Mouse (Mus musculus): ENCODE data around the gene Kcnip4.

DNA sequence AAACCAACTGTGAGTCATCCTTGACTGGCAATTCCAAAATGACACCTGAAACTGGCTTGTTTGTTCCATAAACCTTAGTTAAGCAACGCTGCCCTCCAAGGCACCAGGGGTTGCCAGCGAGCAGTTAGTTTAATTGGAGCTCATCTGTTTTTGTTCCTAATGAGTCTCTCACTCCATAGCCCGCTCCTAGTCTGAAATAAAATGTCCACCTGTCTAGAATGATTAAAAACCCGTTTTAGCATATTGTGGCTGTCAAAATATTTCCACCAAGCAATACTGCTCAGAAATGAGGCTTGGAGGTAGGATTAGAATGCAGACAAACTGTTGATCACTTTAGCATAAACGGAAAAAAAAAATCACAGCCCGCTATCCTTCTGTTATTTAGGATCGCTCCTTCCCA is 901.3 kb downstream of the Kcnip4 start:
- TF ChIP-seq MYC (IDR thresholded peaks at IDR 0.05; ENCODE audit: low read depth, low read length), result no peak
- no peak for TF ChIP-seq GATA1 (IDR thresholded peaks at IDR 0.05; ENCODE audit: low read depth, low read length)
- TF ChIP-seq NELFE (IDR thresholded peaks at IDR 0.05; ENCODE audit: low read depth, low read length), result no peak
- TF ChIP-seq UBTF (IDR thresholded peaks at IDR 0.05; ENCODE audit: borderline replicate concordance, insufficient read depth, low read depth, low read length), result no peak
- TF ChIP-seq POLR2A (IDR thresholded peaks at IDR 0.05; ENCODE audit: control insufficient read depth in 1 of 2, insufficient read depth in 1 of 2, low read depth in 1 of 2, low read length in 2 of 2, poor library complexity in 1 of 2), result no peak
- no peak for TF ChIP-seq ZC3H11A (IDR thresholded peaks at IDR 0.05; ENCODE audit: low read depth, low read length)
- no peak for TF ChIP-seq TCF12 (IDR thresholded peaks at IDR 0.05; ENCODE audit: low read depth, low read length)
- no peak for TF ChIP-seq CTCF (IDR thresholded peaks at IDR 0.05 in 2 of 3, conservative IDR thresholded peaks at IDR 0.05 in 1 of 3; ENCODE audit: control insufficient read depth in 1 of 3, insufficient read depth in 1 of 3, low read depth in 2 of 3, low read length in 3 of 3, poor library complexity in 1 of 3, severe bottlenecking in 1 of 3)
- no peak for TF ChIP-seq MAX (IDR thresholded peaks at IDR 0.05; ENCODE audit: low read length)
- no peak for TF ChIP-seq SIN3A (IDR thresholded peaks at IDR 0.05; ENCODE audit: low read length)
- no peak for TF ChIP-seq SMC3 (IDR thresholded peaks at IDR 0.05; ENCODE audit: low read depth, low read length)
- no peak for TF ChIP-seq MAFK (IDR thresholded peaks at IDR 0.05; ENCODE audit: borderline replicate concordance, low read depth, low read length)
- TF ChIP-seq ZNF384 (IDR thresholded peaks at IDR 0.05; ENCODE audit: low read depth, low read length), result no peak
- TF ChIP-seq ELF1 (IDR thresholded peaks at IDR 0.05; ENCODE audit: low read depth, low read length), result no peak

Data from MEL (cell line).